Mouse (Mus musculus) ES-E14 (cell line): Measurements from ENCODE around the gene Zfp93. TPM values are rescaled to one million over a fixed set of nuclear protein-coding genes. Genes with fewer than 3 reads are reported as not detected.
A peak's percentile ranks its signal among the peaks of the same experiment; 100 is the strongest.

ENCODE experiments used
- DNase-seq: peaks from one replicate; pipeline ENCODE4 v3.0.0-alpha.2; 2013; ENCODE audit warnings: low read depth, low spot score
- H3K27ac ChIP-seq: 2 replicates; pipeline ENCODE4 v1.5.1; 2012; ENCODE audit warnings: low read depth, mild to moderate bottlenecking, low read length, moderate library complexity, mixed read lengths; ENCODE audit not compliant: poor library complexity, insufficient read depth, severe bottlenecking
- H3K36me3 ChIP-seq: 2 replicates; pipeline ENCODE4 v1.6.1; 2012; ENCODE audit warnings: mild to moderate bottlenecking, low read length, moderate library complexity, mixed read lengths; ENCODE audit not compliant: control insufficient read depth, poor library complexity, insufficient read depth, severe bottlenecking
- H3K4me1 ChIP-seq, 2 experiments: fragments of 150-350 bp in 1 of 2; sonication (generic) in 1 of 2; 2 replicates each; pipeline ENCODE4 v1.6.1; 2012; ENCODE audit warnings: low read length in 2 of 2, mild to moderate bottlenecking in 1 of 2, mixed read lengths in 1 of 2; ENCODE audit not compliant: control insufficient read depth in 2 of 2, insufficient read depth in 2 of 2, poor library complexity in 1 of 2
- H3K4me3 ChIP-seq, 2 experiments: fragments of 150-350 bp in 1 of 2; sonication (generic) in 1 of 2; 2 replicates each; pipeline ENCODE4 v1.5.1; 2012; ENCODE audit warnings: low read length in 2 of 2, low read depth in 1 of 2, mild to moderate bottlenecking in 1 of 2, mixed read lengths in 1 of 2; ENCODE audit not compliant: insufficient read depth in 1 of 2, poor library complexity in 1 of 2, severe bottlenecking in 1 of 2
- H3K9ac ChIP-seq: 2 replicates; pipeline ENCODE4 v1.6.1; 2012; ENCODE audit warnings: low read depth, mild to moderate bottlenecking, low read length, mixed read lengths; ENCODE audit not compliant: poor library complexity, insufficient read depth, severe bottlenecking
- H3K9me3 ChIP-seq: fragments of 150-350 bp; sonication (generic); 2 replicates; pipeline ENCODE4 v1.6.1; 2012; ENCODE audit warnings: low read depth, mild to moderate bottlenecking, low read length; ENCODE audit not compliant: control insufficient read depth, insufficient read depth
- CHD2 ChIP-seq: IDR thresholded peaks from 2 replicates; pipeline ENCODE4 v1.6.1; 2014; ENCODE audit warnings: mild to moderate bottlenecking, low read depth, low read length, inconsistent platforms
- HCFC1 ChIP-seq: IDR thresholded peaks from 2 replicates; pipeline ENCODE4 v1.6.1; 2012; ENCODE audit warnings: low read length, inconsistent platforms, borderline replicate concordance; ENCODE audit not compliant: insufficient read depth
- MAFK ChIP-seq: IDR thresholded peaks from 2 replicates; pipeline ENCODE4 v1.6.1; 2014; ENCODE audit warnings: mild to moderate bottlenecking, low read depth, low read length, inconsistent platforms; ENCODE audit not compliant: insufficient read depth
- ZC3H11A ChIP-seq: IDR thresholded peaks from 2 replicates; pipeline ENCODE4 v1.6.1; 2012; ENCODE audit warnings: low read depth, mild to moderate bottlenecking, inconsistent platforms, low read length, borderline replicate concordance
- ZNF384 ChIP-seq: IDR thresholded peaks from 2 replicates; pipeline ENCODE4 v1.6.1; 2012; ENCODE audit warnings: low read depth, low read length, inconsistent platforms
- in situ Hi-C, 2 experiments: fragments of 600-800 bp; cut with MboI; formaldehyde crosslinking; loops; one replicate each; pipeline ENCODE4 v1.15.1; 2025; ENCODE audit warnings: low sequenced_read_pairs in 2 of 2, inconsistent platforms in 1 of 2; ENCODE audit not compliant: unreplicated experiment in 2 of 2
- total RNA-seq: library from RNA; depleted of rRNA; stranded (reverse); fragments of 300-350 nt; gene quantifications from 2 replicates; pipeline ENCODE4 v1.2.3, GENCODE M21; 2012

Gene Zfp93
- total RNA-seq, 1 experiment, result 4.2 TPM

- H3K4me3 ChIP-seq, result peak overlapping the region; percentile 57 to 69
- no peak for DNase-seq
- H3K4me1 ChIP-seq, result peaks cover 7 to 11% of the 10 kb centered on the region in 2 experiments; a peak in 3 of 4 replicates
- TF ChIP-seq ZNF384 (no peak), MAFK (no peak), HCFC1 (no peak), ZC3H11A (no peak), CHD2 (no peak)
- peak overlapping the region; percentile 92 for H3K27ac ChIP-seq
- peak overlapping the region; percentile 77 for H3K9ac ChIP-seq
- no peaks in the 10 kb centered on the region for H3K36me3 ChIP-seq
- in situ Hi-C loops, result no loop called here
- H3K9me3 ChIP-seq, result no peaks in the 10 kb centered on the region
These were observed 10.0 kb downstream of the Zfp93 start for GRCm38 (mm10) chr7:24280031-24280857.

GRCm38 (mm10) chr7:24280858-24281145 is 10.6 kb downstream of the Zfp93 start:
- peak overlapping the region; percentile 57 to 69 for H3K4me3 ChIP-seq
- in situ Hi-C loops, result no loop called here
- DNase-seq, result no peak
- peaks cover 7 to 11% of the 10 kb centered on the region in 2 experiments; a peak in 3 of 4 replicates for H3K4me1 ChIP-seq
- H3K9ac ChIP-seq, result peak overlapping the region; percentile 77
- TF ChIP-seq MAFK, result no peak
- TF ChIP-seq CHD2, result no peak
- no peak for TF ChIP-seq HCFC1
- no peak for TF ChIP-seq ZC3H11A
- TF ChIP-seq ZNF384, result no peak
- H3K36me3 ChIP-seq, result no peaks in the 10 kb centered on the region
- H3K27ac ChIP-seq, result peak overlapping the region; percentile 83
- no peaks in the 10 kb centered on the region for H3K9me3 ChIP-seq

- DNase-seq, result no peak
- Histone ChIP-seq H3K4me1 (peaks cover 2 to 3% of the 10 kb centered on the region in 2 experiments; a peak in 1 of 4 replicates), H3K27ac (no peak overlapping the region), H3K9ac (no peak overlapping the region; the same call in 1 of the 2 replicates), H3K36me3 (peaks cover 4% of the 10 kb centered on the region; the same call in 1 of the 2 replicates), H3K4me3 (no peak overlapping the region), H3K9me3 (no peaks in the 10 kb centered on the region)
- TF ChIP-seq ZC3H11A, result 0 out of 2 replicates have a peak, but pooled peaks have one; percentile 22
- TF ChIP-seq ZNF384, result no peak
- in situ Hi-C loops, result no loop called here
These were observed 15.9 kb downstream of the Zfp93 start for GRCm38 (mm10) chr7:24286090-24286489.

GRCm38 (mm10) chr7:24286916-24287315 is 16.7 kb downstream of the Zfp93 start:
- TF ChIP-seq HCFC1 (no peak), ZNF384 (no peak), MAFK (no peak), ZC3H11A (no peak)
- no peak overlapping the region for H3K9ac ChIP-seq
- H3K4me1 ChIP-seq, result peaks cover 0 to 5% of the 10 kb centered on the region in 2 experiments; a peak in 1 of 4 replicates
- no peak overlapping the region for H3K27ac ChIP-seq
- no peak for DNase-seq
- peaks cover 11% of the 10 kb centered on the region; the same call in 1 of the 2 replicates for H3K36me3 ChIP-seq
- in situ Hi-C loops, result no loop called here
- H3K4me3 ChIP-seq, result no peak overlapping the region
- no peaks in the 10 kb centered on the region for H3K9me3 ChIP-seq

GRCm38 (mm10) chr7:24287670-24288069 is 17.4 kb downstream of the Zfp93 start:
- TF ChIP-seq CHD2 (no peak), MAFK (no peak), ZNF384 (no peak), ZC3H11A (no peak), HCFC1 (no peak)
- no peak overlapping the region for H3K4me3 ChIP-seq
- in situ Hi-C loops, result no loop called here
- H3K27ac ChIP-seq, result no peak overlapping the region
- peaks cover 0 to 5% of the 10 kb centered on the region in 2 experiments; a peak in 1 of 4 replicates for H3K4me1 ChIP-seq
- peaks cover 15% of the 10 kb centered on the region; the same call in 1 of the 2 replicates for H3K36me3 ChIP-seq
- H3K9ac ChIP-seq, result no peak overlapping the region
- H3K9me3 ChIP-seq, result no peaks in the 10 kb centered on the region
- DNase-seq, result no peak
